Mouse (Mus musculus) left cerebral cortex, adult 18-20 months (tissue): ENCODE measurements around the gene Unc45b. TPM values are rescaled to one million over a fixed set of nuclear protein-coding genes. Genes with fewer than 3 reads are reported as not detected.

Source experiments
- DNase-seq, 2 experiments: peaks; one replicate each; pipeline ENCODE4 v3.0.0; 2021 to 2022; ENCODE audit warnings: low spot score in 2 of 2, mixed read lengths in 1 of 2
- long read RNA-seq, 2 experiments: library from polyadenylated mRNA; stranded (forward); transcript quantifications; one replicate each; pipeline ENCODE4 v2.0.0; 2021
- total RNA-seq, 2 experiments: library from RNA; stranded (reverse); gene quantifications; 2 replicates each; pipeline ENCODE4 v1.2.3; 2021

The Unc45b gene
- total RNA-seq: 1 to 10 TPM in 1 of 2 experiments, under 1 TPM in 1; 1.00 to 1.5 TPM
- long read RNA-seq, experiment 1, partial matches to known transcripts: 1 of 5 reads
- long read RNA-seq, experiment 1, other reads (novel, unspliced or antisense): 4 of 5 reads
- long read RNA-seq, experiment 2, partial matches to known transcripts: 1 of 4 reads
- long read RNA-seq, experiment 2, other reads (novel, unspliced or antisense): 3 of 4 reads

DNA sequence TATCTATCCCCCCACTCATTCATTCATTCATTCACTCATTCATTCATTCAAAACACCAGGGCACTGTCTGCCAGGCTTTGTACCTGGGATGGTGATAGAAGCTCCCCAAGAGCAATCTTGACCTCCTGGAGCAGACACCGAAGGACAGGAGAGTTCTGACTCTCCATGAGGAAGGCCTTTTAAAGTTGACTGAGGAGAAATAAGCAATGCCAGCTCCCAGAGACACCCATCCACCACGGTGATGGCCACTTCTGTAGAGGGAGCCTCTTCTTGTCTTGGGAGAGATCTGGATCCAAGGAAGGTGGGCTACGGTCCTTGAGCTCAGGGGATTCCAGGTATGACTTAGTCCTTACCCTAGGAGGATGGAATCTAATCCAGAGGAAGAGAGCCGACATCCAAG is at the start of gene Unc45b:
Gene Unc45b, plus strand, starts transcription at position 301 of the 400 bp plus-strand sequence.
- no peak for DNase-seq

DNA sequence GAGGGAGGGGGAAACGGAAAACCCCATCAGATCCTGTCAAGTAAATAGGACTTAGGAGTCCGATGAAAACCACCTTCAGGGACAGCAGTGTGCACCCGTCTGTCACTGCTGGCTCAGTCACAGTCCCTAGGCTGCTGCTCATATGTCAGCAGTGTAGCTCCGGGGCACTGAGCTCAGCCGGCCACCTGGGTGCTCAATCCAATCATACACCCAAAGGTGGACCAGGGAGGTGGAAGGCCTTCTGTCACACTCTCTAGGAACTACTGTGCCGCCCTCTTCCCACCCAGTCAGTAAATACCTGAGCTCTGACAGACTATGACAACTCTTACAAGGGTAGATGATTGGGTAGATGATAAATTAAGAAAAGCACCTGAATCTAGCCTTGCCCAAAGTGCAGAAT is 49.6 kb upstream of the Unc45b start:
- no peak for DNase-seq

DNA sequence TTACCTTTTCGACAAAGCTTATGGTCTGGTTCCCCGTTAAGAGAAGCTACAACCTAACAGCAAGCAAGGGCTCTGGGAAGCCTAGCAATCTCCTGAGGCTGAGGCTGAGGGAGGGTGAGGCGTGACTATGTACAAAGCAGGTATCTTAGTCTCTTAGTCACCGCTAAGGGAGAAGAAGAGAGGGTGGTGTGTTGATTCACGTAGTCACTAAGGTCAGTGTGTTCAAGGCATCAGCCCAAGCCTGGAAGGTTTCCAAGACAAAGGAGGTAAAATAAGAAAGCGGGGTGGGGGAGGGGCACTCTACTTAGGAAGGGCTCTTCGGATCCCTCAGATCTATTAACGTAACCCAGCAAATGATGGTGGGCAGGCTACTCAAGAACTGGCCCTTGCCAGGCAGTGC is 48.8 kb upstream of the Unc45b start:
- DNase-seq: no peak

DNA sequence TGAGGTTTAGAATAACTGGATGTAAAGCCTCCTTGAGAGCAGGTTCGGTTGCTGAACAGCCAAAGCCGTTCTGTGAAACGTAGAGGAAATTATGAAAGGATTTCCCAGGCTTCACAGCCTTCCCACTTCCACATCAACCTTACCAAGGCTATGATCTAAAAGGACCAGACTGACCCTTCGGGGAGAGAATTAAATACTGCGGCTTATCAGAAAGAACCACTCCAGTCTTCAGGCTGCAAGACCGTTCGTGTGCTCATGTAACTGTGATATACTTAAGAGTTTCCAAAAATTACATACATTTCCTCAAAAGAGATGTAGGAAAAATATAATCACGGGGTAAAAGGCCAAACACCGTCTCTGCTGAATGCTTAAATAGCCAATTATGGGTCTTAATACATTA is 47.7 kb upstream of the Unc45b start:
- no peak for DNase-seq

DNA sequence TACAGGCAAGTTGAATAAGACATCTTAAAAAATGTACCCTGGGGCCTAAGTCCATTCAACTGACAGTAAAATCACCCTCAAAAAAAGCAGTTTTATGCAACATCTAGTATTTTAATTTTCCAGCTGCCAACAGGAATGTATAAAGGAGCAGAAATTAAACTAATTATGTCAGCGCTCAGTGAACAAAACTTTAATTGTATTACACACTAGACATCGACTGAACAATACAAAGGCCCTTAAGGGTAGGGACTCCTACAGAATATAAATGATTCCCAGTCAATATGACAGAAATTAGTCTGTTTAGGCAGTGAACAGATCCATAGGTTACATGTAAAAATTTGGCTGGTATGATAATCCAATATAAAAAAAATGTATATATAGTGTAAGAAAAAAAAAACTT is 47.3 kb upstream of the Unc45b start:
- no peak for DNase-seq

DNA sequence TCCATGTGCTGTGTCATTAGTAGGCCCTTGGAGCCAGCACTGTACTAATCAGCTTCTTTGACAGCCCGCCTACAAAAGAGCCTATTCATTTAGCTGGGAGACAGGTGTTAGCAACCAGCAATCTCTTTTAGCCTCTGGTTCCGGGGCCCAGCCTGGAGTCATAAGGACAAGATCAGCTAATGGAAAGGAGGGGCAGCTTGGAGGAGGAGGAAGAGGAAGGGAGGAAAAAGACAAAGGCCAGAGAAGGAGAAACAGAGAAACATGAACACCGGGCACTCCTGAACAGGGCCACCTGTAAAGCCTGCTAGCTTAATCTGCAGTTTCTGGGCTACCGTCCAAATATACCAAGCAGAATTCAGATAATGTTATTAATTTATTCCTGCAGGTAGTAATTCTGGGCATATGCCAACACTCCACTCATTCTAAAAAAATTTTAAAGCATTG is 46.8 kb upstream of the Unc45b start:
- DNase-seq: no peak

DNA sequence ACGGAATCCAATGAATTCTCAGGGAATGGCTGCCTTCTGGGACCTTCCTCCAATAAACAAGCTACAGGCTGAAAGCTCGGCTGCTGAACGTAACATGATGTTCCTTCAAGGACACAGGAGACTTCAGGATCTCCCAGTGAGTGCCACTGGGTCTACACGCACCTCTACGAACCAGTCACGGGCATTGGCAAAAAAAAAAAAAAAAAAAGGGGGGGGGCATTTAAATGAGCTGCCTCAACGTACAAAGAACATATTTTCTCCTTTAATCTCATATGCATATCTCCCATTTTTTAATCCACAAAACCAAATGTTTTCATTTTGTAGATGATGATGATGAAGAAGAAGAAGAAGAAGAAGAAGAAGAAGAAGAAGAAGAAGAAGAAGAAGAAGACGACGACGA is 44.4 kb upstream of the Unc45b start:
- no peak for DNase-seq

DNA sequence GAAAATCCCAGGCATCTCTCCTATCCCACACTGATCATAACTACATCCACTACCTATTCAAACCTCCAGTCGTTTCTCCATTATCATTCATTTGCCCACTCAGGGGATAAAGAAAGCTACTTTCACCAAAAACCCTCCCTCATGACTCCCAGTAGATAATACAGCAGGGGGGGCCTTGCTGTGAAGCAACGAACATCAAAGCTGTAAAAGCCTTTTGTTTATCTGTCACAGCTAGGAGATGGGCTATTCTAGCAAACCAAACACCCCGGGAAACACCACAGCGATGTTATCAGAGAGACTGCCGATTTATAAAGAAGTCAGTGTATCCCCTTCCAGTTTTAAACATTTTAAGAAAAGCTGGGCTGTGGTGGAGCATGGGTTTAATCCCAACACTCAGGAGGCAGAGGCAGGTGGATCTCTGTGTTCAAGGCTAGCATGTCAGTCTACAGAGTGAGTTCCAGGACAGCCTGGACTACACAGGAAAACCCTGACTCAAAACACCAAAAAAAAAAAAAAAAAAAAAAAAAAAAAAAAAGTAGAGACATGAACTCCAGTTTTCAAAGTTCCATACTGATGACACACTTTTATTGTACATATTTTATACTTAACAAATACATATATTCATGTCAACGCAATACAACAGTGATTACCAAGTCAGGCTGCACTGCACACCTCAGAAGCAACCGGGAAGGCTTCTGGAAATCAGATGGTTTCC is 43.3 kb upstream of the Unc45b start:
- no peak for DNase-seq

DNA sequence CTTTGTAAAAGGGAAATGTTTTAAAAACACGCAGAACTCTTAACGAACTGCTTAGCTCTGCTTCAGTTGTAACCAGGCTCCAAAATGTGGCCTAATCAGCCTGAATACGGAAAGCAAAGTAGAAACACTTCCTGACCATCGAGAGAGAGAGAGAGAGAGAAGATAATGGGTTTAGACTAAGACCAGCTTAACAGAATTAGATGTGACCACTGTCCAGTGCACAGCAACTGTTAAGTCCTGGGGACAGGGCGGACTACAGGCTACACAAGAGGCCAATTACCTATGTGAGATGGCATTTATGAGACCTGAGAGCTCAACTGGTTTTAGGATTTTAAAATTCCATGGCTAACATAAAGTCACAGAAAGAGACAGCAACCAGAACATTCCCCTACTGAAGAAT is 42.4 kb upstream of the Unc45b start:
- DNase-seq: no peak

DNA sequence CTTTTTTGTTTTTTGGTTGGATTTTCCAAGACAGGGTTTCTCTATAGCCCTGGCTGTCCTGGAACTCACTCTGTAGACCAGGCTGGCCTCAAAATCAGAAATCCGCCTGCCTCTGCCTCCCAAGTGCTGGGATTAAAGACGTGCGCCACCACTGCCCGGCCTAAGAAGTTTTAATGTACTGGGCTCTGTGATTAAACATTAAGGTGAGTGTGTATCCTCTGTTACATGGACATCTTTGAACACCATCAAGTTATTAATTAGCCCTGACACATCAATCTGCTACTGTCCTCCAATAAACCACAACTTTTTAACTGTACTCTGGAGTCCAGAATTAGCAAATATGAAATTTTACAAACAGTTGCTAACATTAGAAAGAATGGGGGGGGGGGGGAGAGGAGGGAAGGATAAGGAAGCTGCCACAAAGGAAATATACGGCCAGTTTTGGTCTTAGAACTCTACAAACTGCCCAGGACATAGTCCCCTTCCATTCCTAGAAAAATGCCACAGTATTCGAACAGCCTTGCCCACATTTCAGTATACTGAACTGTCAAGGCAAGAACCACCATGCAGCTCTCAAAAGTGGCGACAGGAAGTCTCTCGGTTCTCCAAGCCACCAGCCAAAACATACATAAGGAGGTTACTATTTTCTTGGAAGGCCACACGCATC is 40.7 kb upstream of the Unc45b start:
- DNase-seq: no peak

DNA sequence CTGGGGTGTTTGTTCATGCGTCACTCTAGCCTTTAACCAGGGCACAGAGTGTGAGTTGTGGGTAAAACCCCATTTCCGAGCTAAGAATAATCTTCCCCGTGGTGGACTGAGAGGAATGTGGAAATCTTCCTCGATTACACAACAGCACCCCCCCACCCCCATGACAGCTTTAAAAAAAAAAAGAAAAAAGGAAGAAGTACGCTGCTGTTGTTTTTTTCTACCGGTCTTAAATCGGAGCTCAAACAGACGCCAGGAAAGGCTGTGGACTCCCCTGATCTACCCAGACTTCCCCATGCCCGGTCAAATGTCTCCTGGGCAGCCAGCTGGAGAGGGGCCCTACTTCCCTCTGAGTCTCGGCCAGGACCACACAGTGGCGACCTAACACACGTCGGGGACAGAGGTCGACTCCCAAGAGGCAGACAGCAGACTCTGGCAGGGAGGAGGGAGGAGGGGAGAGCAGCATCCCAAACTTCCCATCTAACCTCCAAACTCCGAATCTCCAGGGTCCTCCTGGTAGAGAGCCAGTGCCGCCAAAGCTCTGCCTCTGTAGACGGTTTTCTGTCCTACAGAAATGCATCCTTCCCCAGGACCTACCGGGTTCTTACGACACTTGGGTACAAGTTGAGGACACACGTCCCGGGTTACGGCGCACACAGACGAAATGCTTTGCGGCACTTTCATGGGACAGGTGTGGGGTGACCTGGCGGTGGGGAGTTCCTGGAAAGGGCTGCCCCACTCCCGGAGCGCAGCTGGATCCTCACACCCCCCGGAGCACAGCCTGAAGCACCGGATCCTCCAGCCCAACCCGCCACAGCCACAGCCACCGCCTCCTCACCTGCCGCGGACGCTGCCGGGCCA is 39.9 kb upstream of the Unc45b start:
- DNase-seq: peak in 1 of 2 experiments; percentile 41

DNA sequence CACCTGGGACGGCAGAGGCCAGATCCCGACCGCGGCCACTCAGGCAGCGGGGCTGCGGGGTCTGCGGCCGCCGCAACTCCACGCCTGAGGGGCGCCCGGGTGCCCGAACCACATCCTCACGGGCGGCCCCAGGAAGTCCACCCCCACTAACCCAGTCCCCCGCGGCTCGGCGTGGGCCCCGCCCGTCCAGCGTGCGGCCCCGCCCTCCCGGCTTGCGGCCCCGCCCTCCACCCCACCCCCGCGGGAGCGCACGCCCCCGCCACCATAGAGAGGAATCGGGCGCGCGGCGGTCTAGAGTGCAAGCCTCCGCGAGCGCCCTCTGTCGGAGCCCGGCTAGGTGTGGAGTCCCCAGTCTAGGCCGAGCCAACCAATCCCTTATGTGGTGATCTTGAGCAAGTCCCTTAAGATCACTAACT is 39.3 kb upstream of the Unc45b start, which contains the start of gene Rffl:
Gene Rffl, minus strand, starts transcription at position 180 of the 416 bp plus-strand sequence.
- peak; percentile 93 to 98 for DNase-seq

DNA sequence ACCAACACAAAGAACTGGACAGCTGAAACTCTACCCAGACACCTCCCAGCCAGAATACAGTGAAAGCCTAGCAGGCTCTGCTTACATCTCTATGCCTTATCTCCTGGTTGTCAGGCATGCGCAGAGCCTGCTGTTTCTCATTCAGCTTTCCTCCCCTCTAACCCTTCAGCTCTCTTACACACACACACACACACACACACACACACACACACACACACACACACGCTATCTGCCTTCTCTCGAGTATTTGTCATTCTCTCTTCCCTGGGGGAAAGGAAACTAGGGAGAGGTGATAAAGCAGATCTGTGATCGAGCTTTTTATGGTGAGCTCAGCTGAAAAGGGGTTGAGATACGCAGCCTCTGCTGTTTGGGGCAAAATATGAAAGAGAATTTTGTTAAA is 35.4 kb upstream of the Unc45b start:
- no peak for DNase-seq

DNA sequence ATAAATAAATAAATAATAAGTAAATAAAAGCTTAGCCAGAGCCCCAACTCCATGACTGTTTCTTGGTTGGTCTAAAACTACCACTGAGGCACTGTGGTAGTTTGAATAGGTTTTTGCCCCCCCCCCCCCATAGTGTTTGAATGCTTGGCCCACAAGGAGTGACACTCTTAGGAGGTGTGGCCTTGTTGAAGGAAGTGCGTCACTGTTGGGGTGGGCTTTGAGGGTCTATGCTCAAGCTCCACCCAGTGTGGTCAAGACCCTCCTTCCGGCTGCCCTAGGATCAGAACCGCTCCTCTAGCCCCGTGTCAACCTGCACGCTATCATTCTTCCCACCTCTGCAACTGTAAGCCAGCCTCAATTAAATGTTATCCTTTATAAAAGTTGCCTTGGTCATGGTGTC is 34.7 kb upstream of the Unc45b start:
- no peak for DNase-seq

DNA sequence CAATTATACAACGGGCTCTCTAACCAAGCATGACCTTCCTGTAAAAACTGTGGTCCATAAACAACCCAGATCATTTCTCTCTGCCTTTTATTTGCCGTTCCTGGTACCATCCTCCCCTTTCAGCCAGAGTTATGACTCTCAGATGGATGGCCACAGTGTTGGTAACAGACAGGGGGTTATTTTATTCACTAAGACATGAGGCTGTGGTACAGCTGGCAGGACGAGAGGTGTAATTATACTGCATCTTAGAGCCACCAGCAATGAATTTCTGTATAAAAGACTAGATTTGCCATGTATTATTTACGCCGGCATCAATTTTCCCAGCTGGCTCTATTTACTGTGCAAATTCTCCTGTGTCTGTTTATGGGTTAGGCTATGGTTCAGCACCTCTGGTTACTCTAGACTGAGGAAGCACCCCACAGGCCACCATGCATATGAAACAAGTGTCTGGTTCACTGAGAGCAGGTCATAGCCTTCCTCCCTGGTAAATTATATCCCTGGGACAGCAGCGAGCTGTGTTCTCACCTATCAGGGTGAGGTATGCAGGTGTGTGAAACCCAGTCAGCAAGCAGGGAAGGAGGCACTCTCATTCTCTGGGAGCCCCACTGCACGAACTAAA is 32.5 kb upstream of the Unc45b start:
- DNase-seq: no peak

DNA sequence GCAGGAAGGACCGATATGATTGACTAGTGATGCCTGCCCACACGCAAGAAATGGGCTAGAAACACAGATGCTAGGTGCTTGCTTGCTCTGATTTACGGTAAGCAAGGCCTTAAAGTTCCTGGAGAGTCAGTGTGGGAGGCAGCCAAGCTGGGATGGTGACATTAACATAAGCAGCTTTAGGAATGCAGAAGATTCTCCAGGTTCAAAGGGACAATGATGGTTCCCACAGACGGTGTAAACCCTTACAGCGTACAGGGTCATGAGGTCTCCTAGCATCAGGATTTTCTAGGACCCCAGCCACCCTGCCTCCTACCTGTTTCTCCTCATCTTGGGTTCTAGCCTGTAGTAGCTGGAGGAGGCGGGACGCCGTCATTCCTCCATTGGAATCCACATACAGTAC is 27.2 kb upstream of the Unc45b start:
- no peak for DNase-seq

DNA sequence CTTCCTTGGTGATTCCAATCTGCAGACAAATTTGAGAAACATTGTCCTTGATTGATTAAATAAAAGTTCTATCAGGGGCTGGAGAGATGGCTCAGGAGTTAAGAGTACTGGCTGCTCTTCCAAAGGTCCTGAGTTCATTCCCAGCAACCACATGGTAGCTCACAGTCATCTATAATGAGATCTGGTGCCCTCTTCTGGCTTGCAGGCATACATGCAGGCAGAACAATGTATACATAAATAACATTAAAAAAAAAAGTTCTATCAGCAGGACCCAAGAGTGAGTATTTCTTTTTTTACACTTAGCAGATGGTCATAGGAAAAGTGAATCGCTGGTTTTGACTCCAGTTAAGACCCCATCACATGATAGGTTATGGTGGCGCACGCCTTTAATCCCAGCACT is 23.8 kb upstream of the Unc45b start:
- no peak for DNase-seq

DNA sequence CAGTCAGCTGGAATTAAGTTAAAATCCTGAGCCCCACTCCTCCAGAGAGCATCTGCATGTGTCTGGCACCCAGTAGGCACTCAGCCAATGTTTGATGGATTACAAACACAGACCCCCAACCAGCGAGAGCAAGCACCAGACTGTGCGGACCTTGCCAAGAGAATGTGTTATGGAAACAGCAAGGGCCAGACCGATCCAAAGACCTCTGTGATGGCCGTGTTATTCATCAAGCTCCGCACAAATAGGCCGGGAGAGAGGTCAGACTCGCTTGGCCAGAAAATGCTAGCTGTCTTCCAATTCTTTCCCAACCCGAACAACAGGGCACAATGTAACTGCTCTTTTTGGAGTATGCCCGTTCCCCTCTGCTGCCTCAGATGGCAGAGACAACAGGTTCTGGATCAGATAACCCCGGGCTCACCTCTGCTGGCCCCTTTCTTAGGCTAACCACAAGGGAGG is 21.8 kb upstream of the Unc45b start:
- no peak for DNase-seq

DNA sequence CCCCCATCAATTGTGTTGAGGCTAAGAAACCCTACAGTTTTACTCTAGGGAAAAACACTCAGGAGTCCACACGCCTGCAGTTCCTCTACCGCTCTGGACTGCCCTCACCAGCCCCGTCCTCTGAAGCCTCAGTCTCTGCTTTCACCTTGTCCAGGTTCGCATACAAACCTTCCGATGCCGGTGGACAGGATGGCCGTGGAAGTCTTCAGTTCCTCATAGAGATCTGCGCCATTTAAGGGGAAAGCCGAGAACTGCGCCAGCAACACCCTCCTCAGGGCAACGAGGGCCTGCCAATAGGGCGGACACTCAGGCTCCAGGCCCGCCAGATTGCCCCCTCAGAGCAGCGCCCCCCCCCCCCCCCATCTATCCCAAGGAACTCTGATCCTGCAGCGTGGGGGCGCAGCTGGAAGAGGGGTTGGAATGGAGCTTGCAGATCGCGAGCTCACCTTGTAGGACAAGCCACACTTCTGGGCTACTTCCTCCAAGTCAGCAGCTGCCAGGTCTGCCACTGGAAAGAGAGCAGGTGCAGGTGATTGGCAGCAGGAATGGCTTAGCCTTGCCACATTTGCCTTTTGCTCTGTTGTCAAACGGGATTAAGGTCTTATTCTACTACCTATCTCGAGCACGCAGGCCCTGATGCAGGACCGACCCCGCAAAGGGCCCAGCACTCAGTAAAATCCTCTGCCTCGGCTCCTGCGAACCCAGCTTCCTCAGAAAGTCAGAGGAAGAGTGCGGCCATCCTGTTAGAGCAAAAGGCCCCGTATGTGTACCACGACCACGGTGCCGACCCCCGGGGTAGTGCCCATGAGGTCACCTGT is 20.6 kb upstream of the Unc45b start:
- no peak for DNase-seq

DNA sequence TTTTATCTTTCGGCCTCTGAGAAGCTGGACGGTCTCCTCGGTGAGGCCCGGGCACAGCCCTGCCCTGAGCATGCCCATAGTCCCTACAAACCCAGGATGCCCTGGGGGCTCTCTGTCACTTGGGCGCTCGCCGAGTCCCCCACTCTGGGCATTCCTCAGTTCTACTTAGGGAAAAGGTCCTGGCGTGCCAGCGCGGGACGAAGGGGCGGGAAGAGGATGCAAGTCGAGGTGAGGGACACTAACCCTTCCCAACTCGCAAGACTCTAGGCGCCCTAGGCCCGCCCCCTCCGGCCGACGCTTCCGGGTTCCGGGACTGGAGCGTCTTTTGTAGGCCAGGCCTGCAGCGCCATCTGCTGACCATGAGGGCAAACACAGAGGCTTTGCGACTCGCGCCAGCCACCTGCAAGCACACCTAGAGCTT is 20.0 kb upstream of the Unc45b start, which contains the start of gene Rad51d:
Gene Rad51d, minus strand, starts transcription at position 273 of the 421 bp plus-strand sequence.
- DNase-seq: peak; percentile 92 to 94
